Mouse (Mus musculus): ENCODE results near the gene Polrmt.
A peak's percentile ranks its signal among the peaks of the same experiment; 100 is the strongest.

Polrmt gene

DNA sequence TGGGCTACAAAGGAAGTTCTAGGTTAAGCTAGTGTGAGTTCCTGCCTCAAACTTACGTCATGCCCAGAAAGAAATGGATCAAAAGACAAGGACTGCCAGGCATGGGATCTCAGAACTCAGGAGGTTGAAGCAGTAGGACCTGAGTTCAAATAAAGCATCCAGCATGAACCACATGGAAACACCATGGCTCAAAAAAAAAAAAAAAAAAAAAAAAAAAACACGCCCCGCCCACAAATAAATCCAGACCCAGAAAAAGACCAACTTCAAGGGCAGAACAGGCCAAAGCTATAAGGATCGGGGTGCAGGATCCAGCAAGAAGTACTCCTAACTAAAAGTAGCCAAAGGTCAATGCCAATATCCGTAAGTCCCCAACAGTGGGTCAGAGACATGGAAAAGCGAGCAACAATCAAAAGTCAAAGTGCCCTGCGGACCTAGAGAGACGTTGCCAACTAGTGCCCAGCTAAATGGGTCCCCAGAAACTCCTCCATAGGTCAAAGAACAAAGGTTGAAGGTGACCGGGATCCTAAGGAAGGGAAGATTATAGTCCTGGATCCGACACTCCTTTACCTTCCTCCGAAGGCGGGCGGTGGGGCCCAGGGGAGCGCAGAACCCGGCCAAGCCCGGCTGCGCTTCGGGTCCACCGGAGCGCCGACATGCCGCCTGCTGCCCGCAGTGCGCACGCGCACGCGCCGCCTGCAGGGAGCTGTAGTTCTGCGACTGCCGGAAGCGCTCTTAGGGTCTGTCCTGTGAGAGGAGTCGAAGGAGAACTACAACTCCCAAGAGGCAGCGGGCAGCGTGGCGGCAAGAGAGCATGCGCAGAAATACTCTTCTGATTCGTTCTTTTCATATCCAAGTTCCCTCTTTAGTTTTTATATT, at the start of gene Polrmt:
Gene Polrmt, minus strand, starts transcription at position 684 of the 876 bp plus-strand sequence.
- peak; percentile 98 for DNase-seq (ENCODE audit: low read depth)

DNA sequence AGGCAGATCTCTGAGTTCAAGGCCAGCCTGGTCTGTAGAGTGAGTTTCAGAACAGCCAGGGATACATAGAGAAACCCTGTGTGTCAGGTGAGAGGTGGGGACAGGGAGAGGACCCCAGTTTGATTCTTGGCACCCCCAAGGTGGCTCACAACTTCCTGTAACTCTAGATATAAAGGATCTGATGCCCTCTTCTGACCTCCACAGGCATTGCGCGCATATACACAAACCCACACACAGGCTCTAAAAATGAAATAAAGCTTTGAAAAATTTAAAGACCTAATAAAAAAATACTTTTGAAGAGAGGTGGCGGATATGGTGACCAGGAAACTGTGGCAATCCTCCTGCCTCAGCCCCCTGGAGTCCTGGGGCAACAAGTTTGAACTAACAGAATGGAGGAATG, 49.5 kb upstream of the Polrmt start:
- DNase-seq (ENCODE audit: low read depth) = no peak

DNA sequence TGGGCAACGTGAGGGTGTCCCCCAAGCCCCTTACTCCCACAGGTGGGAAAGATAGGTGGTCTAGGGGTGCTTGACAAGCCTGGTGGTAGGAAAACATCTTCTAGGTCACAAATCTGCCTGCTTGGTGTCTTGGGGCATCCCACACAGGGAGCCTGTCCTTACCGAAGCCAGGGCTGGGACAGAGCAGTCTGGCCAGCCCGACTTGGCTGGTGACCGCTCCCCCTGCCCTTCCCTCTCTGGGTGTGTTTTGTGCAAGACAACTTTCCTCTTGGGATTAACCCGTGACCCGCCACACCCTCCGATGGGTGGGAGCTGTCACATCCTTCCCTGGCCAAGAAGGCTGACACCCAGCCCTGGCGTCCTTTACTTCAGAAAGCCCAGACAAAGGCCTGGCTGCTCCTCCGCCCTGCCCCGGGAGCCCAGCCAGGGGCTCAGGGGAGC, 48.1 kb upstream of the Polrmt start:
- peak; percentile 57 for DNase-seq (ENCODE audit: low read depth)

DNA sequence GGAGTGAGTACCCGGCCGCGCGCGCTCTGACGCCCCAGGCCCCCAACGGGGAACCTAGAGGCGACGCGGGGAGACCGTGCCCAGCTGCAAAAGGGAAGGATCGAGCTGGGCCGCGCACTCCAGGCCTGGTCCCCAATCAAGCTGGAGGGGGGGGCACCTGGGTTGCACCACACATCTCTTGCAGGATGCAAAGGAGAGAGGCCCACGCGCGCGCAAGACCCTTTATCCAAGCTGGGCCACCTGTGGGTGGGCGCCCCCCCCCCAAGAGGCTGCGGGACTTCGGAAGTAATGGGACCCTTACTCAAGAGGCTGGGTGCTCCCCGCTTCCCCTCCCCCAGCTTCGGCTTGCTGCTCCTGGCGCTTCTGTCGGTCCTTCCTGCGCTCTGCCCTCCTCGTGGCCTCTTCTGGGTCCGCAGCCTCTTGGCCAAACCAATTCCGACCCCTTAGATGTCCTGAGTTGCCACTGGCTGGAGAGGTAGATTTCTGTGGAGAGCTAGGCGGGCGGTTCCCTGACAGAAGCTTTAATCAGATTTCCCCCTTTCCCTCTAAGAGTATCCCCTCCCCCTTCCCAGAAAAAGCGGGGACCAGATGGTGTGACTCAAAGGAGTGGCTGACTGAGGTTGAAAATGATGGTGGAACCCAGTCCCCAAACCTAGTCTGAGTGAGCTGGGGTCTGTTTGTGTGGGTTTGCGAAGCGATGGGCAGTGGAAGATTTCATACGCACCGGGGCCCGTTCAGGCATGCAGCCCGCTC, 47.5 kb upstream of the Polrmt start:
- no peak for DNase-seq (ENCODE audit: low read depth)

DNA sequence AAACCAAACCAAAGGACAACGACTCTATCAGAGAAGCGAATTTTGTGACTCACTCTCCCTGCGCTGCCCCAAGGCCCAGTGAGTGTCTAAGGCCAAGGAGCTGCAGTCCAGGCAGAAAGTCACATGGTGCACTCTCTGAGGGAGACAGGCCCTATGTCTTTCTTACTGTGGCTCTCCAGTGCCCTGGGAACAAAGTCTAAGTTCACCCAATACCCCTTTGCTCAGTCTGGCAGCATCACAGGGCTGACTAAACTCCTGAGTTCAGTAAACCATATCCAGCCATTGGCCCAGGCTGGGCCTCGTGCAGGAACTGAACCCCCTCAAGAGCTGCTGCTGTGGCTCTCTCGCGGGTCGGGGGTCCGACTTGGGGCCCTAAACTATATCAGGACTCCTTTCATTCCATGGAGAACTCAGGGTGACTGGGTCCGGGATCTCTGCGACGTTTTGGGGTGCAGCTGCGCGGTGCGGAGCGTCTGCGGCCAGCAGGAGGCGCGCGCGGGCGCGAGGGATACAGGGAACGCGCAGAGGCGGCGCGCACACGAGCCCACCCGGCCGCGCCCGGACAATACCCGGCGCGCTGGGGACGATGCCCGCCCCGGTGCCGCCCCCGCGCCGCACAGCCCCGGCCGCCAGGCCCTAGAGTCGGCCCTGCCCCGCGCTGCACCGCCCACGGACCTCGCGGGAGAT, 46.8 kb upstream of the Polrmt start, which contains the start of gene Palm:
Gene Palm, plus strand, starts transcription at position 522 of the 687 bp plus-strand sequence.
- DNase-seq (ENCODE audit: low read depth) = no peak

DNA sequence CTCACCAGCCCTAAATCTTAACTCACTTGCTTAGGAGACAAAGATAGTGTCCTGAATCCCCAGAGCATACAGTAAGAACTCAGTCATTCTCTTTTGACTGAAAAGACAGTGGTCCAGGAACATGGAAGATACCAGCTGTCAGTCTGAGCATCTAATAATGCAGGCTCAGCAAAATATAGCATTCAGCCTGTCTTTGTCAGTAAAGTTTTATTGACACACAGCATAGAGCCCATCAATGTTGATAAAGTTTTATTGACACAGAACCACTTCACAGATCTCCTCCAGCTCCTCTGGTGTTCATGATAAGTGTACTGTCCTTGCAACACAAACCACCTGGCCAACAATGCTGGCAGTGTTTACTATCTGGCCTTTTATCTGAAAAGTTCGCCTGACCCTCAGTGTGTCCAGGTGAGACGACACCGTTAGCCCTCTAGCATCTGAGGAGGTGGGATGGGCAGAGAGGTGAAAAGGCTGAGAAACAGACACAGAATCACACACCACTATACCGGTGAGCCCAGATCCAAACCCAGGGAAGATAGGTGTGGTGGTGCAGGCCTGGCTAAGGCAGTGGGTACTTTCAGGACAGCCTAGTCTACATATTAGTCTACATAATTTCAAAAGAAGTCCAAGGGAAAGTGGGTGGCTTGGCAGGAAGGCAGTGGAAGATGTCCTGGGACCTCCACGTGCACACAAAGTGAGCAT, 46.1 kb upstream of the Polrmt start:
- no peak for DNase-seq (ENCODE audit: low read depth)

DNA sequence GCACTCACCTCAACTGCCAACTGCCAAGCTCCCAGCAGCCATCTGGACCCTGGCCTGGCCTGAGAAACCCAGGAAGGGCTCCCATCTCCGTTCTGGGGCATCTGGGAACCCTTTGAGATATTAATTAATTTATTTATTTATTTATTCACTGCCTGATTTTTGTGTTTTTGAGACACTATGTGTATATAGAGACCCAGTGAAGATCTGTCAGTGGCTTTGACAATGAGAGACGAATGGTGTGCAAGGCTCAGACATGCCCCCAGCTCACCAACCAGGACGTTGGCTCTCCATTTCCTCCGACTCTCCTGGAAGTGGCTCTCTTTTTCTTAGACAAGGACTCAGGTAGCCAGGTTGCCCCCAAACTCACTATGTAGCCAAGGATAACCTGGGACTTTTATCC, 44.5 kb upstream of the Polrmt start, which contains the start of gene Prss57:
Gene Prss57, minus strand, starts transcription at position 101 of the 400 bp plus-strand sequence.
- no peak for DNase-seq (ENCODE audit: low read depth)

DNA sequence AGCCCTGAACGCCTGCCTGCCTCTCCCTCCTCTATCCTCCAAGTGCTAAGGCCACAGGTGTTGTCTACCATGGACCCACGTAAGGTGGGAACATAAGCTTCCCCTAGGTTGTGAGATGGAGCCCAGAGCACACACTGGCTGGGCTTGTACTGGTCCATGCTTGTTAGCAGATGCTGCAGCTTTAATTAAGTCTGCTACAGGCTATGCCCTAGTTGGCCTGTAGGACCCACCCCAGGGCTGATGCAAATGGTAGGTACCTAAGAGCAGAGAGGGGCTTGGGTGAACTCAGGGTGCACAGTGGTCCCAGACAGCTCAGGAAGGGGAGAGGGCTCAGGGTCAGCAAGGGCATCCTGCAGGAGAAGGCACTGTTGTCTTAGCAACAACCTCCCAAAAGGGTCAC, 43.2 kb upstream of the Polrmt start:
- no peak for DNase-seq (ENCODE audit: low read depth)

DNA sequence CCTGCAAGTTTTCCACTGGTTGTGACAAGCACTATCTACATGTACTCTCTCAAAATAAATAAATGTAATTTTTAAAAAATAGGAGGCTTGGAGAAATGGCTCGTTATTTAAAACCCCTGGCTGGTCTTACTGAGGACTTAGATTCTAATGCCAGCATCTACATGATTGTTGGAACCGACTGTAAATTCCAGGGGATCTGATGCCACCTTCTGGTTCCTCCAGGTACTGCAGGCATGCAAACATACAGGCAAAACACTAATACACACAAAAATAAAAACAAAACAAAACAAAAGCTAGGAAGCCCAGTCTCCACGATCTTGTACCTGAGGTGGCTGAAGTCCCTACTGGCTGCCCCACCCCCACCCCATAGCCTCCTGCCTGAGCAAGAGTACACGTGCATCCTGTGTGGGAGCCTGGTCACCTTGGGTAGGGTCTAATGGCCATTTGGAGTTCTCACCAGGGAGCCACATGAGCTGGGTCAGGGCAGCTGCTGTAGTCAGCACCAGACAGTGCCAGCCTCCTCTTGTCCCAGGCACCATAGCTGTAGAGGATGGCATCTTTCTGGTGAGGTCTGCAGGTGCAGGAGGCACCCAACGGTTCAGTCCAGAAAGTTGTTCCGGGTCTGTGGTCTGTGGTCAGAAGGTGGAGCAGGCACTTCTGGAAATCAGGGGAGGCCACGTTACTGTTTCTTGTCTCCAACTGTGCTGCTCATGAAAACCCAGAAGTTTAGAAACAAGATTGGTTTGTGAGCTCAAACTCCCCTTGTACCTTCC, 42.2 kb upstream of the Polrmt start:
- DNase-seq (ENCODE audit: low read depth) = no peak

DNA sequence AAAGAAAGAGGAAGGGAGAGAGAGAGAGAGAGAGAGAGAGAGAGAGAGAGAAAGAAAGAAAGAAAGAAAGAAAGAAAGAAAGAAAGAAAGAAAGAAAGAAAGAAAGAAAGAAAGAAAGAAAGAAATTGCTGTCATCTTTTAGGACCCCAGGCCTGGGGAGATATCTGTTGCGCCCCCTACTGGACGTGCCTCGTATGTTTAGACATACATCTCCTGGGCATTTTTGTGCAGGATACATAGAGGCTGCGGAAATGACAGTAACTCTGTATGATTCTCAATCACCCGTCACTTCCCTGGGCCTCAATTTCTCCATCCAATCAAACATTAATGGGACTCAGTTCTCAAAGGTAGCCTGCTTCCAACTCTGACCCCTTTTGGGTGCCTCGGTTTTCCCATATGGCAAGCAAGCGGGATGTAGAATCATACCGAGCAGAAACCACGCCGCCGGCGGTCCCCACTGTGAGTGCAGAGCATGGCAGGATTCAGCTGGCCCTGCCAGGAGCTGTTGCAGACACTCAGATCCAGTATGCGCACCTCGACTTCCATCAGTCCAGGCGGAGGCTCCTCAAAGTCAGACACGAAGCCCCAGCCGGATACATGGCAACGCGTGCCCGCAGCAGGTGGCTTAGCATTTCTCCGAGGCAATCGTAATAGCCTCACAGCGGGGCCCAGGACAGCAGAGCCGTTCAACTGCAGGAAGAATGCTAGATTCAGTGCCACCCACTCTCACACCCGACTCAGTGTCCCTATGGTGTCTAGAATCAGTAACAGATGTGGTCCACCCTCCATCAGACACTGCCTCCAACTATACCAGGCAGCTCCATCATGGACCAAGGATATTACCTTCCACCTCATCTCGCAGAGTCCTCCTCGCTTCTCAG, 37.8 kb upstream of the Polrmt start:
- DNase-seq (ENCODE audit: low read depth) = no peak

DNA sequence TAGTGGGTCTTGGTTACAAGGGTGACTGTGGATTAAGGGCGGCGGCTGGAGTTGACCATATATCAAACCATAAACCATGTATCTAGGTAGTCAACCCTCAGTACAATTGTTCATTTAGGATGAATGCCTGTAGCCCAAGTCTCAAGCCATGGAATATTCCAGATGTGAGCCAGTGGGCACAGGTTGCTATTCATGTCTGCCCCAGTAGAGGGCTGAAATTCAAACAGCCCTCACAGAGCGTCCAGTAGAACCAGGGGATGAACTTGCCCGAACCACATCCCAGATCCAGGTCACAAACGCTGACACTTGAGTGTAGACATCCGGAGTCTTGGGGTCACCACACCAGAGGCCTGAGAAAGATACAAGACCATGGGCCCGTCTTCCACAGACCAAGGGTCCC, 36.7 kb upstream of the Polrmt start:
- DNase-seq (ENCODE audit: low read depth) = no peak

DNA sequence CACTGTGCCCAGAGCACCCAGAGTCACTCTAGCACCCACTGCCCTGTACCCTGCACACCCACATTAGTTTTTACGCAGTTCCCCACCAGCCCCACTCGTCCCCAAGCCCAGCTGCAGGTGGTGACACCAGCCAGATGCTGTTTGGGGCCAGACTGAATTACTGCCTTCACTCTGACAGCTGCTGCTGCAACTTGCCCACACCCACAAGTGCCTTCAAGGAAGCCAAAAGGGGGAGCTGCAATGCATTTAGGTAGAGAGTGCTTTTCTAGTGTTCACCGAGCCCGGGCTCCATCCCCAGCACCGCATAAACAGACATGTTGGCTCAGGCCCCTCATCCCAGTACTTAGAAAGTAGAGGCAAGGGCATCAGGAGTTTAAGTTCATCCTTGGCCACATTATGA, 35.6 kb upstream of the Polrmt start:
- DNase-seq (ENCODE audit: low read depth) = no peak

DNA sequence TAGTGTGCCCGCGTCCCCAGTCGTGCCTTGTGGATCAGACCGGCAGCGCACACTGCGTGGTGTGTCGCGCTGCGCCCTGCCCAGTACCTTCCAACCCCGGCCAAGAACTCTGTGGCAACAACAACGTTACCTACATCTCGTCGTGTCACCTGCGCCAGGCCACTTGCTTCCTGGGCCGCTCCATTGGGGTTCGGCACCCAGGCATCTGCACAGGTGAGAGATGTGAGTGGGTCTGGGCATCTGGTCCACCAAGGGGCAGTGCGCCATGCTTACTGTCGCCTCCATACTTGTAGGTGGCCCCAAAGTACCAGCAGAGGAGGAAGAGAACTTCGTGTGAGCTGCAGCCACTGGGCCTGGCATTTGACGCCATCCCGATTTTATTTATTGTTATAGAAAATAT, 34.8 kb upstream of the Polrmt start:
- no peak for DNase-seq (ENCODE audit: low read depth)

DNA sequence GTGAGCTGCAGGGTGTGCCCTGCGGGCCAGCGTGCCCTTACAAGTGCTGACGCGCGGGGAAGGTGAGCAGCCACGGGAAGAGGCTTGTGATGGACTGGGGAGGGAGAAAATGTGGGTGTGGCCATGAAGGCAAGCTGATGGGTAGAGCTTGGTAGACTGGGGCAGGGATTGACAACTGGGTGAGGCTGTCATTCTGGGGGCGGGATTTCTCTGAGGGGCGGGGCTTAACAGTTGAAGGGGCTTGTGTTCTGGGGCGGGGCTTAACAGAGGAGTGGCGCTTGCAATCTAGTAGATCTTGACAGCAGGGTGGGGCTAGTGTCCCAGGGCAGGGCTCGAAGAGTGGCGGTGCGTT, 34.3 kb upstream of the Polrmt start:
- no peak for DNase-seq (ENCODE audit: low read depth)

DNA sequence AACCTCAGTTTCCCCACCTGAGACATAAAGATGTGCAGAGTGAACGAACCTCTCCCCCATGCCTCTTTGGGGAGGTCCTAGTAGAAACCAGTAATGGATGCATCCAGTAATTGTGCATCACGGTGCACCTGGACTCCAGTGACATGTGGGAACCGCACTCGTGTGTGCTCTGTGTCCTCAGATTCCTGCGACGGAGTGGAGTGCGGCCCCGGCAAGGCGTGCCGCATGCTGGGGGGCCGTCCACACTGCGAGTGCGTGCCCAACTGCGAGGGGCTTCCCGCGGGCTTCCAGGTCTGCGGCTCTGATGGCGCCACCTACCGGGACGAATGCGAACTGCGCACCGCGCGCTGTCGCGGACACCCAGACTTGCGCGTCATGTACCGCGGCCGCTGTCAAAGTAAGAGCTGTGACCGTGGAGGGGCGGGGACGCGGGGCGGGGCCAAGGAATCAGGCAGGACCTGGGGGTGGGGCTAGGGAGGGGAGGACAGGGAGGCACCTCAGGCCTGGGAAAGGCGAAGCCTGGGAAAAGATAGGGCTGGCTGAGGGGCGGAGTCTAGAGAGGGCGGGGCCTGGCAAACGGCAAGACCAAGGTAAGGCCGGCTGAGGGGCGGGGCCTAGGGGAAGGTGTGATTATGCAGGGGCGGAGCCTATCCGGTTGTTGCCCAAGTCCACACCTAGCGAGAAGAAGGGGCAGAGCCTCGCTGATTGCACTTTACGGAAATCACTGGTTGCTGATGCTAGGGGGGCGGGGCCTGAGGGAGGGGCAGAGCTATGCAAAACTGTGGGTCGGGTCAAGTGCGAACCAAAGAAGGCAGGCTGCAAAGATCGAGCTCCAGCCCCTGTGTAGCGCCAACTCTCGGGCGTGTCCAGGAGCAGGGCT, 33.6 kb upstream of the Polrmt start:
- DNase-seq (ENCODE audit: low read depth) = peak; percentile 60

DNA sequence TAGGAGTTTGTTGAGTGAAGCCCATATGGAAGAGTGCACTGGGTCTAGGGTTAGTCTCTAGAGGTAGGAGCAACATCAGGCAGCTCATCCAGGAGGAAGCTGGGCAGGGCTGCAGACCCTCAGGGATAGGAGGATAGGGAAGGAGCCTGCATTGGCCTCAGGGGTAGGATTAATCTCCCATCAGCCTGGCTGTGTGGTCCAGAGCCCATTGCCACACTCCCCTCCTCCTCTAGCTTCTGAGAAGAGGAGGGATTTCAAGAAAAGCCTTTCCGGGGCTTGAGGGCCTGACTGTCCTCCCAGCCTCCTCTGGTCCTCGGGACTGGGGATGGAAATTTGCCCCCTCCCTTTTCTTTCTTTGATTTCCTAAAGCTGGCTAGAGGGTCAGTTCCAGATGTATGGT, 32.8 kb upstream of the Polrmt start:
- no peak for DNase-seq (ENCODE audit: low read depth)

DNA sequence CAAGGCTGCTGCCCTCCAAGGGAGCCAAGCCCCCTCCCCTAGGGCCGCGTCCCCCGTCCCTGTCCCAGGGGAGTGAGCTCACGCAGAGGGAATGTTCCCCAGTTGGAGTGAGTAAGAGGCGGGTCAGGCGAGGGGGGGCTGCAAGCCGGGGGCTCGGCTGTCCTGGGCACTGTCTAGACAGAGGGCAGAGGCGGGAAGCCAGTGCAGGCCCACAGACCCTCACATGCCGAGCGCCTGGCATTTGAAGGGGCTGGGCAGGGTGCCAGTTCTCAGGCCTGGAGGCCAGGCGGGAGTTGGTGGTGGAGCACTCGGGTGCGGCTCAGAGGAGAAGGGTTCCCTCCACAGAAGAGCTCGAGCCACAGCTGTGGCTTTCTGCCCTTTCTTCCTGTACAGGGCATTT, 31.6 kb upstream of the Polrmt start:
- DNase-seq (ENCODE audit: low read depth) = peak; percentile 75

DNA sequence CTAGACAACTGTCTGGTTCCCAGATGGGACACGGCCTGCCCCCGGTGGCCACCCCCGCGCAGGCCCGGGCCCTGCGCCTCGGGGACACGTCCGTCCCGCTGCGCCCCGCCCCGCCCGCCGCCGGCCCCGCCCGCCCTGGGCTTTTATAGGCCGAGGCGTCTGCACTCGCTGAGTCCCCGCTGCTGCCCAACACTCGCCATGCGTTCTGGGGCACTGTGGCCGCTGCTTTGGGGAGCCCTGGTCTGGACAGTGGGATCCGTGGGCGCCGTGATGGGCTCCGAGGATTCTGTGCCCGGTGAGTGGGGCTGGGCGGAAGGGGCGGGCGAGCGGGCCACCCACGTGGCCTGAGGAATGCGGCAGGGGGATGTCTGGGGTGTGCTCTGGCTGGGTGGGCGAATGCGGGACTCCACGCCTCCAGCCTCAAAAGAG, 30.7 kb upstream of the Polrmt start, which contains the start of gene Fstl3:
Gene Fstl3, plus strand, starts transcription at position 170 of the 429 bp plus-strand sequence.
- no peak for DNase-seq (ENCODE audit: low read depth)

All from fibroblast of lung, adult 2 months (primary cell).